Mouse (Mus musculus): Measurements from ENCODE around the gene Stn1. TPM values are rescaled to one million over a fixed set of nuclear protein-coding genes. Genes with fewer than 3 reads are reported as not detected.

The Stn1 gene
- polyA plus RNA-seq (2012; rRNA removed) = 25.9 and 30.4 TPM in 2 replicates

GRCm38 (mm10) chr19:47537300-47537792 lies at the start of gene Stn1:
Stn1 (minus strand) TSS chr19:47537507.

GRCm38 (mm10) chr19:47579225-47579787 lies 42.0 kb upstream of the Stn1 start, which contains the start of gene Slk:
Slk (plus strand) TSS chr19:47579678.

GRCm38 (mm10) chr19:47464304-47465241 lies 72.7 kb downstream of the Stn1 start, which contains the start of gene Sh3pxd2a:
Sh3pxd2a (minus strand) TSS chr19:47464401.

Other genes with a start within 250 kb of the Stn1 start
- gene Sh3pxd2a, start 73.1 kb downstream of the Stn1 start, polyA plus RNA-seq (2012; rRNA removed) = 12.9 and 20.8 TPM in 2 replicates
- gene Slk, start 42.2 kb upstream of the Stn1 start, polyA plus RNA-seq (2012; rRNA removed) = 26.5 and 27.4 TPM in 2 replicates
- 0.47 and 4.0 TPM in 2 replicates for gene Col17a1, start 154.6 kb upstream of the Stn1 start, polyA plus RNA-seq (2012; rRNA removed)
- 121 and 122 TPM in 2 replicates for gene Sfr1, start 194.2 kb upstream of the Stn1 start, polyA plus RNA-seq (2012; rRNA removed)